Mouse (Mus musculus): ENCODE results near the gene Dhx35.

Dhx35 gene

GRCm38 (mm10) chr2:158893171-158893853 lies 98.7 kb downstream of the Dhx35 start:
- DNase-seq (ENCODE audit: low spot score in 2 of 2): no peak

DNA sequence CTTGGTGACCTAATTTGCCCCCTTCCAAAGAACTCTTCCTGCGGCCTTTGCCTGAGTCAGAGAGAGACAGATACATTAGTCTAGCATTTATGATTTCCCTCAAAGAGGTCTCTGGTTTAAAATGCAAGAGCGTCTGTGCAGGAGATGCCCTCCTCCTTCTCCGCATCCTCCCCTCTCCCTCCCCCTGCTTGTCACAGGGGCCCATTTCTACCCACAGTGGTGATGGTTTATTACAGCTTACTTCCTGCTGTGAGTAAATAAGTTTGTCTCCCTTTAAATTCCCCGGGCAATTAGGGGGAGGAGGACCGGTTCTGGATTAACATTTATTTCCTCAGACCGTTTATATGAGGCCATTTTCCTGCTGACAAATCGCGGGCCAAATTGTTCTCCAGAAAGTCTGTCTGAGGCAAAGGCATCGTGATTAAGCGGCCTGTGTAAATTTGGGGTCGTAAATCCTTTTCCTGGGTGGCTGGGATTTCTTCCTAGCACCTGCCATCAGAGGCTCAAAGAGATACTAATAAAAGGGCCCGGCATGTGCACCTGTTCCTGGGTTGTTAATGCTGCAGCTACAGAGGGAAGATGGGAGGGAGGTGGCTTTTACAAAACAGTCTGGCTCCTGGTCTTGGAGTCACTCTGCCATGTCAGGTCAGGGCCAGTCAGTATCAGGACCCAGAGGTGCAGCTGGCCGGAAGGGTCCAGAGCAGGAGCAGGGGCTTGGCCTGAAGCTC lies 104.0 kb downstream of the Dhx35 start:
- DNase-seq (ENCODE audit: low spot score in 2 of 2): no peak
